Mouse (Mus musculus): Measurements from ENCODE around the gene L3mbtl3.

DNA sequence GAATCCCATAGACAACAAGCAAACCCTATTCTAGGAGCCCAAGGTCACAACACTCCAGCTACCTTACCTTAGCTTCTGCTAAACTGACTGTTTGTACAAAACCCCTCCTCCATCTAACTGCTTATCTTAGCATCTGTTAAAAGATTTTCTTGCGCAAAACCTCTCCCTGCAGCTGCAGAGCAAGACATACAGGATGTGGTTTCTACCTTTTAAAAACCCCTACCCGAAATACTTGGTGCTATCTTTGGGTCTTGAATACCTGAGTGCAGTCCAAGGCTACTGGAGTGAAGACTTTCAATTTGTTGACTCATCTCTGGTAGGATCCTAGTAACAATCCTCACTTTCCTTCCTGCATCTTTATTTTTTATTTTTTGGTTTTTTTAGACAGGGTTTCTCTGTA, 50.5 kb downstream of the L3mbtl3 start:
- no peak; the same call in 1 of the 2 replicates for TF ChIP-seq NRF1 (IDR thresholded peaks at IDR 0.05; ENCODE audit: low read depth, low read length)
- peak; percentile 82 for TF ChIP-seq SIN3A (IDR thresholded peaks at IDR 0.05; ENCODE audit: low read length)
